Mouse (Mus musculus) spleen, adult 2 months (tissue): Measurements from ENCODE around the gene Galnt3. TPM values are rescaled to one million over a fixed set of nuclear protein-coding genes. Genes with fewer than 3 reads are reported as not detected.

Source experiments
- DNase-seq, 2 experiments: peaks; one replicate each; pipeline versions ENCODE4 v3.0.0 to v3.0.0-alpha.2; 2012 to 2021; ENCODE audit warnings: low spot score in 2 of 2, low read depth in 1 of 2
- H3K27ac ChIP-seq: fragments of 200-500 bp; 2 replicates; pipeline ENCODE4 v1.5.1; 2012; ENCODE audit warnings: low read length, inconsistent platforms; ENCODE audit not compliant: insufficient read depth
- H3K27me3 ChIP-seq: fragments of 200-500 bp; 2 replicates; pipeline ENCODE4 v1.6.1; 2012; ENCODE audit warnings: mild to moderate bottlenecking, moderate library complexity, low read length, inconsistent platforms; ENCODE audit not compliant: control insufficient read depth, insufficient read depth
- H3K36me3 ChIP-seq: fragments of 200-500 bp; 2 replicates; pipeline ENCODE4 v1.6.1; 2012; ENCODE audit warnings: mild to moderate bottlenecking, low read length, inconsistent platforms; ENCODE audit not compliant: control insufficient read depth, insufficient read depth
- H3K4me1 ChIP-seq: fragments of 200-500 bp; 2 replicates; pipeline ENCODE4 v1.6.1; 2011; ENCODE audit warnings: inconsistent platforms; ENCODE audit not compliant: control insufficient read depth, insufficient read depth, insufficient read length
- H3K4me3 ChIP-seq: fragments of 200-500 bp; 2 replicates; pipeline ENCODE4 v1.5.1; 2011; ENCODE audit warnings: mild to moderate bottlenecking, inconsistent platforms; ENCODE audit not compliant: insufficient read depth, insufficient read length; ENCODE audit errors: extremely low read depth
- CTCF ChIP-seq: fragments of 200-500 bp; IDR thresholded peaks from 2 replicates; pipeline ENCODE4 v1.5.1; 2011; ENCODE audit warnings: mild to moderate bottlenecking, inconsistent platforms; ENCODE audit not compliant: insufficient read depth, insufficient read length, insufficient replicate concordance; ENCODE audit errors: extremely low read depth
- POLR2A ChIP-seq: fragments of 200-500 bp; IDR thresholded peaks from 2 replicates; pipeline ENCODE4 v1.6.1; 2011; ENCODE audit warnings: low read depth, low read length, inconsistent platforms
- WGBS: fragments of 180-500 bp; shearing (Covaris S2); methylation state at CpG from one replicate; pipeline ENCODE4 v1.1.7; 2018; 5-methylcytosine and 5-hydroxymethylcytosine counted together
- polyA plus RNA-seq: library from polyadenylated mRNA; depleted of rRNA; stranded (reverse); fragments of >200 nt; gene quantifications from 2 replicates; pipeline ENCODE4 v1.2.3, GENCODE M21; 2012; rRNA removed

The Galnt3 gene
- 1.0 and 1.8 TPM in 2 replicates for polyA plus RNA-seq

DNA sequence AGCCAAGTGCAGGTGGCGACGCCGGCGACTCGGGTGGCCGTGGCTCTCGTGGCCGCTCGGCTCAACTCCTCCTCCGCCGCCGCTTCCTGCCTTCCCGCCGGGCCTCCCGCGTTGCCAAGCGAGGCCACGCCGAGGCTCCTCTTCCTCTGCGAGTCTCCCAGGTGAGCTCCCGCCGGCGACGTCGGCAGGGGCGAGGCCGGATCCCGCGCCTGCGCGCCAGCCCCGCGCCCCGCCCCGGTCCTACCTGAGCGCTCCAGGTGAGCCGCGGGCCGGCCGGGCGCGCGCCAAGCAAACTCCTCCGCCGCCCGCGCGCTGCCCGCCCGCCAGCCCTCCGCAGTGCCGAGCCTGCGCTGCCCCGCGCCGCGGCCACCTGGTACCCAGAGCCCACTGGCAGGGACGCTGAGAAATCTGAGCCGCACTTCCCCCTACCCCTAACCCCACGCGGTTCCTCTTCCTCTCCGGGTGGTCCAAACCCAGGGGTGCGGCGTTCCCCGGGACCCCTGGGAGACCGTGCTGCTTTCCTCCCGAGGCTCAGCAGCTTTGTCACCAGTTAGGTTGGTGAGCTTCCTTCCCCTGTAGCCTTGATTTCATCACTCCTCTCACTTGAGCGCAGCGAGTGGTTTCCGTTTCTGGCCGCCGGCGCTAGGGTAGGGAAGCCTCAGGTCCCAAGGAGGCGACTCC is at the start of gene Galnt3:
Galnt3 (minus strand) TSS at position 404 of the 681 bp plus-strand sequence.
- 1% methylated on average over 72 of the region's 74 CpGs for WGBS

GRCm38 (mm10) chr2:66173134-66173533 is 48.3 kb upstream of the Galnt3 start:
- Histone ChIP-seq H3K36me3 (no peaks in the 10 kb centered on the region), H3K27me3 (no peaks in the 10 kb centered on the region), H3K27ac (no peak overlapping the region), H3K4me1 (no peaks in the 10 kb centered on the region), H3K4me3 (no peak overlapping the region)
- WGBS, result 83% methylated on average over 5 of the region's 5 CpGs
- no peak for DNase-seq
- no peak for TF ChIP-seq POLR2A
- no peak for TF ChIP-seq CTCF

More for the DNA sequence above, at the start of gene Galnt3:
- H3K27ac ChIP-seq, result peak within 1 kb of the TSS; percentile 9; the same call in 1 of the 2 replicates
- DNase-seq, result peak in 1 of 2 experiments; percentile 3
- H3K4me1 ChIP-seq, result peaks cover 8% of the 10 kb centered on the region; the same call in 1 of the 2 replicates
- peaks cover 9% of the 10 kb centered on the region for H3K27me3 ChIP-seq
- peak within 1 kb of the TSS; percentile 49 for H3K4me3 ChIP-seq
- TF ChIP-seq POLR2A, result no peak
- no peak for TF ChIP-seq CTCF
- H3K36me3 ChIP-seq, result no peaks in the 10 kb centered on the region

DNA sequence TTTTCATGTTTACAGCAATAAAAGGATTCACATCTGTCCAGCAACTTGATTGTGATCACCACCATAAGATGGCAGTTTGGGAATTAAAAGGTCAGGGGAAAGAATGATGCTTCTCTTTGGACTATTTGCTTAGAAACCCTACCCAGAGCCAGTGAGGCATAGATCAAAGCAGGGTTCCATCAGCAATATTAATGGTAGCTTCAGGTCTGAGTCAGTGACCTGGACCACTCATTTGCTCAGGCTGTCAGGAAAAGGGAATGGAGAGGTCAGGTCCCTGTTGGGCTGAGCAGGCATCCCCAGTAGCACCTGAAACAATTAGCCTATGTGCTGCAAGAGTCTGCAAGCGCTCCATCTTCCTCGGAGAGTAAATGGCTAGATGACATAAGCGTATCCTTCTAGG is 46.8 kb upstream of the Galnt3 start:
- no peak for TF ChIP-seq POLR2A
- no peak for TF ChIP-seq CTCF
- no peak for DNase-seq
- H3K27me3 ChIP-seq, result no peaks in the 10 kb centered on the region
- H3K4me1 ChIP-seq, result no peaks in the 10 kb centered on the region
- WGBS, result 84% methylated on average over 3 of the region's 3 CpGs
- no peaks in the 10 kb centered on the region for H3K36me3 ChIP-seq
- H3K4me3 ChIP-seq, result no peak overlapping the region
- H3K27ac ChIP-seq, result no peak overlapping the region

DNA sequence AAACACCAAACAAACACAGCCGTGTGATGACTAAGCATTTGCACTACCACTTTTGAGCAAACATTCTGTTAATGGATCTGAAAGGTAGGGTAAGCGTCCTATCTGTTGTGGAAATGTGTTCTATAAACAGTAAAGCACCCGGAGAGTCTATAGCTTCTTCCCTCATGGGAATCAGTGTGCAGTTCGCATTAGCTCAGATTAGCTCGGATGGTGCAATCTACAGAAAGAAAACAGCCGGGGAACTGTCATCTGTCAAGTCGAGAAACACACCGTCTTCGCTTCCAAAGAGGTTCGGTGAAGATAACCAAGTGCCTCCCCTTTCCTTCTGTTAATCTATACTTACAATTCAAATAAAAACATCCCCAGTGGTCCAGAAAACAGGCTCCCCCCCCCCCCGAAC is 45.9 kb upstream of the Galnt3 start:
- DNase-seq, result no peak
- no peaks in the 10 kb centered on the region for H3K4me1 ChIP-seq
- no peak overlapping the region for H3K4me3 ChIP-seq
- no peaks in the 10 kb centered on the region for H3K36me3 ChIP-seq
- H3K27ac ChIP-seq, result no peak overlapping the region
- 79% methylated on average over 11 of the region's 11 CpGs for WGBS
- TF ChIP-seq POLR2A (no peak), CTCF (no peak)
- no peaks in the 10 kb centered on the region for H3K27me3 ChIP-seq

GRCm38 (mm10) chr2:66165025-66165424 is 40.2 kb upstream of the Galnt3 start:
- no peak overlapping the region for H3K4me3 ChIP-seq
- 91% methylated on average over 8 of the region's 8 CpGs for WGBS
- TF ChIP-seq CTCF (no peak), POLR2A (no peak)

GRCm38 (mm10) chr2:66158140-66158915 is 33.5 kb upstream of the Galnt3 start:
- Histone ChIP-seq H3K36me3 (no peaks in the 10 kb centered on the region), H3K27me3 (no peaks in the 10 kb centered on the region), H3K4me3 (no peak overlapping the region), H3K4me1 (no peaks in the 10 kb centered on the region), H3K27ac (no peak overlapping the region)
- TF ChIP-seq CTCF, result no peak
- TF ChIP-seq POLR2A, result no peak
- DNase-seq, result no peak
- WGBS, result 64% methylated on average over 7 of the region's 7 CpGs

More at GRCm38 (mm10) chr2:66165025-66165424, 40.2 kb upstream of the Galnt3 start:
- Histone ChIP-seq H3K27ac (no peak overlapping the region), H3K4me1 (no peaks in the 10 kb centered on the region), H3K27me3 (no peaks in the 10 kb centered on the region), H3K36me3 (no peaks in the 10 kb centered on the region)
- DNase-seq, result no peak
